Mouse (Mus musculus): ENCODE results near the gene Mios. TPM values are rescaled to one million over a fixed set of nuclear protein-coding genes. Genes with fewer than 3 reads are reported as not detected.

The Mios gene
- total RNA-seq (2021): 10 to 100 TPM; 18.8 to 21.9 TPM

GRCm38 (mm10) chr6:8209047-8209865 lies at the start of gene Mios:
Gene Mios (plus strand): TSS chr6:8209222.
- DNase-seq: peak; percentile 86 to 91
- intact Hi-C loops (cut with DNase I): loop anchor here (2.0 to 5.0 kb wide), 2 partner anchors 50 to 298 kb away; partner anchors contain the start of genes Glcci1, Gm45062, Rpa3 and Umad1

GRCm38 (mm10) chr6:8160001-8160400 lies 49.0 kb upstream of the Mios start:
- no peak for DNase-seq
- intact Hi-C loops (cut with DNase I): no loop called here

GRCm38 (mm10) chr6:8164741-8165140 lies 44.3 kb upstream of the Mios start:
- no peak for DNase-seq
- intact Hi-C loops (cut with DNase I): no loop called here

- no peak for DNase-seq
- intact Hi-C loops (cut with DNase I): no loop called here
These were observed 36.9 kb upstream of the Mios start for GRCm38 (mm10) chr6:8172101-8172500.

GRCm38 (mm10) chr6:8174062-8174461 lies 35.0 kb upstream of the Mios start:
- intact Hi-C loops (cut with DNase I): no loop called here
- no peak for DNase-seq

- intact Hi-C loops (cut with DNase I): no loop called here
These were observed 33.7 kb upstream of the Mios start for GRCm38 (mm10) chr6:8175346-8175745.

GRCm38 (mm10) chr6:8176116-8176515 lies 32.9 kb upstream of the Mios start:
- no peak for DNase-seq
- intact Hi-C loops (cut with DNase I): no loop called here

More at GRCm38 (mm10) chr6:8175346-8175745, 33.7 kb upstream of the Mios start:
- DNase-seq: no peak

- DNase-seq: peak; percentile 11 to 26
- intact Hi-C loops (cut with DNase I): loop anchor here (2.0 kb wide), 1 partner anchor 84 kb away; no protein-coding TSS in a partner anchor
These were observed 30.6 kb upstream of the Mios start for GRCm38 (mm10) chr6:8178397-8178941.

GRCm38 (mm10) chr6:8188599-8189233 lies 20.3 kb upstream of the Mios start:
- no peak for DNase-seq
- intact Hi-C loops (cut with DNase I): loop anchor here (1.0 to 10.0 kb wide), 3 partner anchors 122 to 455 kb away; partner anchors contain the start of gene C1galt1

- DNase-seq: no peak
- intact Hi-C loops (cut with DNase I): loop anchor here (1.0 to 10.0 kb wide), 3 partner anchors 124 to 457 kb away; partner anchors contain the start of gene C1galt1
These were observed 19.1 kb upstream of the Mios start for GRCm38 (mm10) chr6:8189917-8190316.

- intact Hi-C loops (cut with DNase I): no loop called here
- DNase-seq: no peak
These were observed 16.5 kb upstream of the Mios start, which contains the start of gene Col28a1 for GRCm38 (mm10) chr6:8192517-8192916. Gene Col28a1 (minus strand): TSS chr6:8192617.

- intact Hi-C loops (cut with DNase I): loop anchor here (2.0 to 5.0 kb wide), 3 partner anchors 49 to 297 kb away; partner anchors contain the start of genes Glcci1, Gm45062, Rpa3 and Umad1
- no peak for DNase-seq
These were observed 804 bp downstream of the Mios start for GRCm38 (mm10) chr6:8209866-8210186.

GRCm38 (mm10) chr6:8210661-8211060 lies 1.6 kb downstream of the Mios start:
- intact Hi-C loops (cut with DNase I): loop anchor here (5.0 kb wide), 1 partner anchor 142 kb away; no protein-coding TSS in a partner anchor
- no peak for DNase-seq

GRCm38 (mm10) chr6:8227035-8227434 lies 18.0 kb downstream of the Mios start:
- no peak for DNase-seq
- intact Hi-C loops (cut with DNase I): no loop called here

GRCm38 (mm10) chr6:8228596-8228995 lies 19.6 kb downstream of the Mios start:
- intact Hi-C loops (cut with DNase I): no loop called here
- DNase-seq: no peak

- intact Hi-C loops (cut with DNase I): loop anchor here (2.0 to 10.0 kb wide), 3 partner anchors 50 to 414 kb away; partner anchors contain the start of genes C1galt1 and Mios
- no peak for DNase-seq
These were observed 49.3 kb downstream of the Mios start for GRCm38 (mm10) chr6:8258316-8258715.

GRCm38 (mm10) chr6:8259004-8259666 lies 50.1 kb downstream of the Mios start, which contains the start of the genes Rpa3, Umad1 and Gm45062:
Gene Rpa3 (minus strand): TSS chr6:8259173.
Gene Umad1 (plus strand): TSS chr6:8259288.
Gene Gm45062 (plus strand): TSS chr6:8259450.
- intact Hi-C loops (cut with DNase I): loop anchor here (2.0 to 10.0 kb wide), 3 partner anchors 50 to 414 kb away; partner anchors contain the start of genes C1galt1 and Mios
- peak; percentile 94 to 95 for DNase-seq

- DNase-seq: no peak
- intact Hi-C loops (cut with DNase I): loop anchor here (2.0 to 10.0 kb wide), 3 partner anchors 51 to 415 kb away; partner anchors contain the start of genes C1galt1 and Mios
These were observed 50.6 kb downstream of the Mios start for GRCm38 (mm10) chr6:8259667-8260044.

GRCm38 (mm10) chr6:8271047-8271446 lies 62.0 kb downstream of the Mios start:
- no peak for DNase-seq
- intact Hi-C loops (cut with DNase I): loop anchor here (5.0 kb wide), 1 partner anchor 236 kb away; the partner anchor contains the start of gene Glcci1

Data from heart, postnatal 36 days (tissue).